Mouse (Mus musculus) lung, postnatal 25 days (tissue): ENCODE measurements at regions not wholly inside any gene's neighbourhood (a gene's known extent, or its start where the extent isn't known, plus 50 kb on each side); places are given as distances from the start of the nearest gene placed in this dataset.

Source experiments
- DNase-seq: peaks from one replicate; pipeline ENCODE4 v3.0.0; 2022; ENCODE audit warnings: low spot score

GRCm38 (mm10) chr19:22047657-22048056 lies 91.2 kb upstream of the Trpm3 start:
- DNase-seq = no peak

DNA sequence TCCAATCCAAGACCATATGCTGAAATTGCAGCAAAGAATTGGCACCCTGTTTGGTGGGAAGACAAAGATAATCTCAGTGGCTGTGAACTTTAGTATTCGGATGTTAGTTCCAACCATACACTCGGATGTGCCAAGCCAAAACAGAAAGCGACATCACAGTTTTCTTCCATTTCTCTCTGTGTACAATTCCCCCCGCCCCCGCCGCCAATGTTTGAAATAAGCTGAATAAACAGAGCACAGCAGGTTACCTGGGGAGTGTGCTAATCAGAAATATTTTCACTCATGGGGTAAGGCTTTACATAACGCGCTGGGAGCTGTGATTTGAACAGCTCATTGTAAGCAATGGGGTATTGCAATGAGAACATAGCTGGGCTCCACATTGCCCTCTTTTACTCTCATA lies 72.5 kb upstream of the Trpm3 start:
- no peak for DNase-seq

GRCm38 (mm10) chr19:22070246-22071030 lies 68.4 kb upstream of the Trpm3 start:
- DNase-seq = no peak

DNA sequence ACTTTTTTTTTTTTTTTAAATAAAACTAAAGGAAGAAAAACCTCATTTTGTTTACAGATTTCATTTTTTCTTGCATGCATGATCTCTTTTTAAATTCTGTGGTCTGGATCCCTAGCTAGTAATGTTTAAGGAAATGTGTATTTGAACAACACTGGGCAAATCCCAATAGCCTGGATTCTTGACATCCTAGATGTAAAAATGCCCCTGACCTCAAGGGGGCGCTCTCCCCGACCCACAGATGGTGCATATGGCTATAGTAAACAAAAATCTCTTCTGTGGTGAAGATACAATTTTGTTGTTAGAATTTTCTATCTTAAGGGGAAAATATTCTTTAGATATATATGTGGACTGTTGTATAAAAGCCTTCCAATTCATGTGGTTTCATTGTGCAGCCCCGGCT lies 67.1 kb upstream of the Trpm3 start:
- no peak for DNase-seq

DNA sequence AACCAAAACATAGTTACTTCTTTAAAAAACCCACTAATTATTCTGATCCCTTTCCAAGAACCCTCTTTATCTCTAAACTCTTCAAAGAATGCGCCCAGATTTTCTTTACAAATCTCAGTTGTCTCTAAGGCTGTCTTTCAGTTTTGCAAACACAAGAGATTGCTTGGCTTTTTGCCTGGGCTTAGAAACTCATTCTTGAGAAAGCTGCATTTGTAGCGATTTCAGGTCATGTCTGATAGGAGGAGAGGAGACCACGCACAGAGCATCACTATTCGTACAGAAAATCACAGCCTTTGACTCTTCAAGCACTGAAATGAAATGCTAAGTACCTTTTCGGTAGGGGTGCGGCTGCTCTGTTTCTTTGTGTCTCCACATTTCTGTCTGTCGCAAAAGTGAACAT lies 64.8 kb upstream of the Trpm3 start:
- no peak for DNase-seq

DNA sequence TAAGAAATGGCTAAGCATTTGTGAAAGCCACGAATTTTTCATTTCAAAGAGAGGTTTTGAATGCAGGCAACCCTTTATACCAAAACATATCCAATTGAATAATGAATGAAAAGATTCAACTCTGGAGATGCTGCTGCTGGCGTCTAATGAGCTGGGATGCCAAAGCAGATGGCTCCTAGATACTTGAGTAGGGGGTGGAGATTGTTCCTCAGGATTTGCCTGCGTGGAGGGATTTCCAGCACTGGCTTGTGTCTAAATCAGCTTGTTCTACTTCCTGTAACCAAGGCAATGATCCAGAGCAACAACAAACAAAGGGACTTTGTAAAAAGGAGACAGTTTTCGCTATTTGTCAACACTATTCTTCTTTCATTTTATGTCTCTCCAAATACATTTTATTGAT lies 57.4 kb upstream of the Trpm3 start:
- no peak for DNase-seq
